Mouse (Mus musculus) myocyte (in vitro differentiated cells): ENCODE measurements around the gene Stk10.

Experiments
- E2F4 ChIP-seq: IDR thresholded peaks from one replicate; pipeline ENCODE4 v1.6.1; 2011; ENCODE audit warnings: mild to moderate bottlenecking, control low read depth, moderate library complexity; ENCODE audit not compliant: insufficient read depth
- MAX ChIP-seq: IDR thresholded peaks from one replicate; pipeline ENCODE4 v1.6.1; 2011; ENCODE audit warnings: low read depth, mild to moderate bottlenecking, control low read depth
- MYOD1 ChIP-seq, 3 experiments: IDR thresholded peaks; one replicate each; pipeline ENCODE4 v1.6.1; 2011; ENCODE audit warnings: control low read depth in 2 of 3, low read depth in 2 of 3, mild to moderate bottlenecking in 2 of 3, moderate library complexity in 1 of 3; ENCODE audit not compliant: insufficient read length in 2 of 3, control insufficient read depth in 1 of 3
- MYOG ChIP-seq, 3 experiments: IDR thresholded peaks; one replicate each; pipeline ENCODE4 v1.6.1; 2011; ENCODE audit warnings: control low read depth in 2 of 3, low read depth in 2 of 3, mild to moderate bottlenecking in 2 of 3; ENCODE audit not compliant: insufficient read length in 2 of 3, control insufficient read depth in 1 of 3, insufficient read depth in 1 of 3
- POLR2A ChIP-seq: IDR thresholded peaks from one replicate; pipeline ENCODE4 v1.6.1; 2011; ENCODE audit warnings: low read depth, mild to moderate bottlenecking, control low read depth, moderate library complexity; ENCODE audit not compliant: insufficient read length
- REST ChIP-seq: IDR thresholded peaks from one replicate; pipeline ENCODE4 v1.6.1; 2011; ENCODE audit warnings: mild to moderate bottlenecking, control low read depth, moderate library complexity; ENCODE audit not compliant: insufficient read depth, insufficient read length
- TCF12 ChIP-seq: IDR thresholded peaks from one replicate; pipeline ENCODE4 v1.6.1; 2011; ENCODE audit warnings: mild to moderate bottlenecking, control low read depth; ENCODE audit not compliant: poor library complexity, insufficient read depth, severe bottlenecking
- USF1 ChIP-seq: IDR thresholded peaks from one replicate; pipeline ENCODE4 v1.6.1; 2011; ENCODE audit warnings: low read depth, mild to moderate bottlenecking, control low read depth, moderate library complexity

DNA sequence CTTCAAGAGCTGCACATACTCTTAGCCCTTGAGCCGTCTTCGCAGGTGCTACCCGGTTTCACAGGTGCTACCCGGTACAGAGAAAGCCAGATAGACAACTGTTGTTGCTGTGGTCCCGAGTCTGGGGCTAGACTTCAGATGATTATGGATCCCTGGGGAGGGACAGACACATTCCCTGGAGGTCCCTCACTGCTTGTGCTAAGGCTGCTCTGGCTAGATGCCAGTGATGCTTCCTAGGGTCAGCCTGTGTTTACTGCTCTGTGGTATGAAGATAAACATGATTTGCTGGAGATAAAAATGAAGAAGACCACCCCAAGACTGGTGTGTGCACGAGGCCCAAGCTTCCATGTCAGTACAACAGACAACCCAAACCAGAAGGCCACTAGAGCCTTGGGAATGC lies 10.9 kb downstream of the Stk10 start:
- TF ChIP-seq REST = no peak
- no peak for TF ChIP-seq POLR2A
- no peak for TF ChIP-seq TCF12
- no peak for TF ChIP-seq USF1
- TF ChIP-seq MYOD1 (IDR thresholded peaks at IDR 0.05; ENCODE audit: control insufficient read depth in 1 of 3, insufficient read length in 2 of 3, low read depth in 2 of 3) = no peak
- no peak for TF ChIP-seq E2F4
- no peak for TF ChIP-seq MYOG (IDR thresholded peaks at IDR 0.05; ENCODE audit: control insufficient read depth in 1 of 3, insufficient read depth in 1 of 3, insufficient read length in 2 of 3, low read depth in 2 of 3)
- TF ChIP-seq MAX = no peak
